Mouse (Mus musculus) lung, embryonic 14.5 days (tissue): ENCODE measurements around the gene Tab2. TPM values are rescaled to one million over a fixed set of nuclear protein-coding genes. Genes with fewer than 3 reads are reported as not detected.

Source experiments
- ATAC-seq: fragments of 200-750 bp; cut with Nextera tagmentation; 2 replicates; pipeline ENCODE4 v1.8.0; 2017; ENCODE audit warnings: mild to moderate bottlenecking, moderate TSS enrichment, moderate library complexity; ENCODE audit not compliant: insufficient read depth
- DNase-seq: peaks from one replicate; pipeline ENCODE4 v3.0.0-alpha.2; 2015
- H3K27ac ChIP-seq: fragments of 300-500 bp; sonication (generic); 2 replicates; pipeline ENCODE4 v1.5.1; 2014; ENCODE audit warnings: low read depth, mild to moderate bottlenecking, moderate library complexity
- H3K27me3 ChIP-seq: fragments of 300-500 bp; sonication (generic); 2 replicates; pipeline ENCODE4 v1.6.1; 2014; ENCODE audit warnings: low read length, control low read depth; ENCODE audit not compliant: insufficient read depth
- H3K36me3 ChIP-seq: fragments of 300-500 bp; sonication (generic); 2 replicates; pipeline ENCODE4 v1.6.1; 2014; ENCODE audit warnings: control low read depth; ENCODE audit not compliant: insufficient read depth
- H3K4me1 ChIP-seq: fragments of 300-500 bp; sonication (generic); 2 replicates; pipeline ENCODE4 v1.6.1; 2014; ENCODE audit warnings: antibody characterized with exemption, control low read depth; ENCODE audit not compliant: insufficient read depth
- H3K4me2 ChIP-seq: fragments of 300-500 bp; sonication (generic); 2 replicates; pipeline ENCODE4 v1.6.1; 2014; ENCODE audit warnings: mild to moderate bottlenecking
- H3K4me3 ChIP-seq: fragments of 300-500 bp; sonication (generic); 2 replicates; pipeline ENCODE4 v1.5.1; 2014; ENCODE audit warnings: low read depth, low read length
- H3K9ac ChIP-seq: fragments of 300-500 bp; sonication (generic); 2 replicates; pipeline ENCODE4 v1.6.1; 2014
- H3K9me3 ChIP-seq: fragments of 300-500 bp; sonication (generic); 2 replicates; pipeline ENCODE4 v1.6.1; 2016; ENCODE audit warnings: low read depth, low read length, control low read depth
- CTCF ChIP-seq: IDR thresholded peaks from 2 replicates; pipeline ENCODE4 v1.5.1; 2016; ENCODE audit warnings: antibody characterized with exemption, low read depth
- WGBS: fragments of 180-500 bp; shearing (Covaris S2); extraction: QIAGEN DNeasy Blood & Tissue Kit; methylation state at CpG from one replicate; pipeline ENCODE4 v1.1.7; 2014; 5-methylcytosine and 5-hydroxymethylcytosine counted together
- polyA plus RNA-seq: library from polyadenylated mRNA; unstranded; fragments of >200 nt; fragmentation: Nextera tagmentation; extraction: Ambion mirVana; gene quantifications from 2 replicates; pipeline ENCODE4 v1.2.1, GENCODE M21; 2014

The Tab2 gene
- polyA plus RNA-seq, 1 experiment from 2014 or later, result 31.1 TPM

GRCm38 (mm10) chr10:7928996-7929395, 27.0 kb downstream of the Tab2 start:
- Histone ChIP-seq H3K4me1 (no peaks in the 10 kb centered on the region), H3K27ac (no peak overlapping the region), H3K9me3 (no peaks in the 10 kb centered on the region), H3K27me3 (no peaks in the 10 kb centered on the region), H3K9ac (no peak overlapping the region), H3K4me2 (no peak overlapping the region), H3K4me3 (no peak overlapping the region), H3K36me3 (0 out of 2 replicates have a peak, but pooled peaks cover 9% of the 10 kb centered on the region)
- 82% methylated on average over 9 of the region's 9 CpGs for whole genome bisulfite sequencing
- DNase-seq, result no peak
- no peak for ATAC-seq
- TF ChIP-seq CTCF, result no peak

DNA sequence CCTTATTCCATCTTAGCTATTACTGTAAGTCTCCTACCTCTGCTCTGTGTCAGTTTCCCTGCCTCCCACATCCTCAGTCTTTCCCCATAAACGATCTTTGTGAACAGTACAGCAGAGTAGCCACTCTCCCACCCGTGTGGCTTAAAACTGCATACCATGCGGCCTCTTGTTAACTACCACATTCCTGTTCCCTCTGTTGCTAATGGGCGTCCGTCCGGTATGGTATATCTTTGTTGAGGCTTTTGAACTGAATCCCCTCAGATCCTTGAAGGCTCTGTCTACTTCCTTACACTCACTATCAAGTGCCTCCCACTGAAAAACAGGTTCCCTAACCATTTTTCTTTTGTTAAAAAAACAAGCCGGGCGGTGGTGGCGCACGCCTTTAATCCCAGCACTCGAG, 30.5 kb downstream of the Tab2 start:
- DNase-seq (peak; percentile 17), ATAC-seq (no peak)
- H3K4me3 ChIP-seq, result no peak overlapping the region
- H3K27ac ChIP-seq, result no peak overlapping the region
- H3K36me3 ChIP-seq, result peaks cover 27% of the 10 kb centered on the region
- no peaks in the 10 kb centered on the region for H3K9me3 ChIP-seq
- WGBS, result 63% methylated on average over 11 of the region's 11 CpGs
- no peaks in the 10 kb centered on the region for H3K27me3 ChIP-seq
- H3K9ac ChIP-seq, result no peak overlapping the region
- no peaks in the 10 kb centered on the region for H3K4me1 ChIP-seq
- no peak overlapping the region for H3K4me2 ChIP-seq
- no peak for TF ChIP-seq CTCF

DNA sequence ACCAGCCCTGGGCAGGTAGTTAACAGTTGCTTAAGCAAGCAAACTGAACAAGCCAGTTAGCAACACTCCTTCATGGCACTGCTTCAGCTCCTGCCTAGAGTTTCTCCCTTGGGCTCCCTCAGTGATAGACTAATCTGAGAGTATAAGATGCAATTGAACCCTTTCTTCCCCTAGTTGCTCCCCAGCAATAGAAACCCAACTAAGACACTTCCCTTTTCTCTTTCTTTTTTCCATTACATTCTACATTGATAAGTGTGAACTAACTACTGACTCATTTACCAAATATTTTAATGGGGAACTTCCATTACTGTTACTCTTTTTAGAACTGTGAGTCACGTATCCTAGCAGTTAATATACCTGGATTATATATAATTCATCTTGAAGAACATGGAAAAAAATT, 32.6 kb downstream of the Tab2 start:
- Histone ChIP-seq H3K9me3 (no peaks in the 10 kb centered on the region), H3K4me1 (no peaks in the 10 kb centered on the region), H3K27me3 (no peaks in the 10 kb centered on the region), H3K4me2 (no peak overlapping the region), H3K36me3 (peaks cover 47% of the 10 kb centered on the region), H3K27ac (no peak overlapping the region), H3K4me3 (no peak overlapping the region), H3K9ac (no peak overlapping the region)
- no peak for TF ChIP-seq CTCF
- DNase-seq, result no peak
- WGBS, result 89% methylated on average over 1 of the region's 1 CpGs
- ATAC-seq, result no peak

DNA sequence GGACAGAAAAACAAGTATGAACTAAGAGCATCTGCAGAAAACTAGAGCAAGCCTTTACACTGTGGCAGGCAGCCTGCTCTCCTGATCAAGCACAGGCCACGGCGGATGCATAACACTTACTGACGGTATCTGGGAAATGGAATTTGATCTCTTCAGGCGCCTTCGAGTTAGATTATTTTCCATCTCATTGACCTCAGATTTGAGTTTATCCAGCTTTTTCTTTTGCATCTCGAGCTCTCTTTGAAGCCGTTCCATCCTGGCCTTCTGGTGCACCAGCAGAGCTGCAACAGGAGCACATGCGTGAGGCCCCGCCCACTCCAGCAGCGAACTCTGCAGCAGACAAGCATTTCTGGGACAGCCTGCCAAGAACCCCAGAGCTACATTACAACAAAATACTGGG, 44.8 kb downstream of the Tab2 start:
- H3K36me3 ChIP-seq, result peaks cover 62% of the 10 kb centered on the region

DNA sequence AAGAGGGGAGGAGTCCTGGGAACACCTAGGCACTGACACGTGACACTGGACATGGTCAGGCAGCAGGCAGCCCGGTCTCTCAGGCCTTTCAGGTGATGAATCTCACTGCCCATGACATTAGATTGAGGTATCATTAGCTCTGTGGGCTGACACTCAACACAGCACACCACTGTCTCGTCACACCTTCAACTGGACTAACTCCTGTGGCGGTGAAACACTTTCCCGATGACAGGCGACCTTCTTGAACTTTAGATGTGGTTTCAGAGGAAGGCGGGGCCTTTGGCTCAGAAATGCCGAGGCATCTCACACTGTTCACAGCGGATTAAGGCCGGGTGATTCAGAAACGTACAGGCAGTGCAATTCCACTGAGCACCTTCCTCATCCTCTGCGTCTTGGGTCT, 48.9 kb downstream of the Tab2 start:
- no peaks in the 10 kb centered on the region for H3K27me3 ChIP-seq
- 70% methylated on average over 12 of the region's 12 CpGs for WGBS
- TF ChIP-seq CTCF, result no peak
- peaks cover 74% of the 10 kb centered on the region for H3K36me3 ChIP-seq
- ATAC-seq (no peak), DNase-seq (no peak)
- no peak overlapping the region for H3K27ac ChIP-seq
- no peaks in the 10 kb centered on the region for H3K4me1 ChIP-seq
- no peak overlapping the region for H3K4me2 ChIP-seq
- H3K9me3 ChIP-seq, result no peaks in the 10 kb centered on the region
- H3K9ac ChIP-seq, result no peak overlapping the region
- H3K4me3 ChIP-seq, result no peak overlapping the region

More for the DNA sequence above, 44.8 kb downstream of the Tab2 start:
- no peak overlapping the region for H3K27ac ChIP-seq
- no peaks in the 10 kb centered on the region for H3K4me1 ChIP-seq
- DNase-seq (peak; percentile 68), ATAC-seq (peak; percentile 41; the same call in 1 of the 2 replicates)
- no peak overlapping the region for H3K9ac ChIP-seq
- WGBS, result 52% methylated on average over 10 of the region's 10 CpGs
- TF ChIP-seq CTCF, result no peak
- no peak overlapping the region for H3K4me3 ChIP-seq
- no peaks in the 10 kb centered on the region for H3K9me3 ChIP-seq
- no peaks in the 10 kb centered on the region for H3K27me3 ChIP-seq
- no peak overlapping the region for H3K4me2 ChIP-seq

- Histone ChIP-seq H3K36me3 (peaks cover 60% of the 10 kb centered on the region), H3K4me2 (no peak overlapping the region), H3K9me3 (no peaks in the 10 kb centered on the region), H3K27ac (no peak overlapping the region), H3K9ac (no peak overlapping the region), H3K27me3 (no peaks in the 10 kb centered on the region), H3K4me1 (no peaks in the 10 kb centered on the region), H3K4me3 (no peak overlapping the region)
- no peak for DNase-seq
- 90% methylated on average over 5 of the region's 5 CpGs for WGBS
- TF ChIP-seq CTCF, result no peak
- ATAC-seq, result no peak
Observed at GRCm38 (mm10) chr10:7904157-7904556, 51.9 kb downstream of the Tab2 start.

DNA sequence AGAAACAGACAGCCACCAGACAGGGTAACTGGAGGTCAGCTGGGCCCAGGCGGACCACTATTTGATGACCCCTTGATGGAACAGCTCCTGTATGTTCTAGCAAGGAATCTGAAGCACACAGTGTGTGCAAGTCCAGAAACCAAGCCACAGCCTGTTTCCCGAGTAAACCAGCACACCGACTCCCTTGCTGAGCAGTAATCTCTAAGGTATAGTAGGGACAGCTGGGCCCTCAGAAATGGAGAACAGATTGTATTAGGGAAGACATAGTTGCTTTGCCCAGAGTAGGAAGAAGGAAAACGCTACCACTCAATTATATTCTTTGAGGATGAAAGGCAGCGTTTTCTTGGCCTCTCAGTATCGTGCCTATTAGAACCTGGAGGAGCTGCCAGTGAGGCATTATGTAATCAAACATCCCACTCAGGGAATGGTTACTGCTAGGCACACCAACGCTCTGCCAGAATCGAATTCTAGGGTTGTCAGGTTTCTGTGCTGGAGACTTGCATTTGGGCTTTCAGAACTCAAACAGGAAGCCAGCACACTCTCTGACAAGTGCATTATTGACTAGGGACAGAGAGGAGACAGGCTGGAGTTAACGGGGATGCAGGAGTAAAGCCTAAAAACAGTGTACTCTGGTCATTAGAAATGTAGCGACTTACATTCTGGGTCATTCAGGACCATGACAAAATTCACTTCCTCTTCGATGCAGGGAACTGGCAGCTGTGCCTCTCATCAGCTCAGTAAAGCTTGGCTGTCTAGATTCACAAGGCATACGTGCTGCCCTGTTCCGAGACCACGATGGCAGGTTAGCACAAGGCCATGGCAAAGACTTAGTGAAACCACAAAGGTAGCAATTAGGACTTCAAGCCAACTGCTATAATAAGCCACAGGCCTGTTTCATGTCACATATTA, 55.1 kb downstream of the Tab2 start:
- no peak overlapping the region for H3K27ac ChIP-seq
- no peak for ATAC-seq

More for the DNA sequence above, 55.1 kb downstream of the Tab2 start:
- Histone ChIP-seq H3K9me3 (no peaks in the 10 kb centered on the region), H3K4me3 (no peak overlapping the region), H3K4me2 (no peak overlapping the region), H3K4me1 (no peaks in the 10 kb centered on the region), H3K36me3 (peaks cover 33% of the 10 kb centered on the region), H3K9ac (no peak overlapping the region), H3K27me3 (no peaks in the 10 kb centered on the region)
- TF ChIP-seq CTCF, result no peak
- DNase-seq, result no peak
- WGBS, result 88% methylated on average over 14 of the region's 14 CpGs
